ENCODE assay signal across 9 mouse cellular contexts in the genomic region with DNA sequence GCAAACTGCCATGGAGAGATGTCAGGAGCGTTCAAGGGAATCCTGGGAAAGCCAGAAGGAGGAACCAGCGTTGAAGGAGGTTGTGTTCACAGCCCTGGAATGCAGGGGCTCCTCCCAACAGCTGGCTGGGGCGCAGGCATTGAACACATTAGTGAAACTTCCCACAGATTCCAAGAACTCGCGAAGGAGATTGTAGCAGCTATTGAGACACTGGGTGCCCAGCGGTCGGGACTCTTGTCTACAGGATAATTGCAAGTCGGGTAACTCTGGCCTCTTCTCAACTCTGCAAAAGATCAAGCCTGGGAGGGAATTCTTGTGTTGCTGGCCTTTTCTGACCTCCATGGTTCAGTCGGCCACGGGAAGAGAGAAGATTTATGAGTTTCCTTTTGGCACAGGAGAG.
DNase-seq lines count a peak whose midpoint lies in the region; ATAC-seq and TF ChIP-seq lines count a peak whose summit lies in the region.
"Had no signal": no experiment of that assay in that cellular context is flagged by ENCODE, and none has a peak within 500 bp of the region (broad histone marks: within the 10 kb centered on the region; RNA-seq: fewer than 3 reads in every experiment).

No protein-coding gene starts in this region.

- no peak overlapping the region for H3K4me3 ChIP-seq in liver, adult 2 months (ENCODE audit: insufficient read depth, low read depth, low read length)
- no peak overlapping the region for H3K4me3 ChIP-seq in liver, postnatal 0 days (ENCODE audit: low read depth, low read length)
- H3K4me3 ChIP-seq in heart, embryonic 15.5 days = no peak overlapping the region
- no peak overlapping the region for H3K4me3 ChIP-seq in limb, embryonic 14.5 days (replicated peaks; ENCODE audit: low read length)
- no peak overlapping the region for H3K4me3 ChIP-seq in stomach, postnatal 0 days (ENCODE audit: low read depth, low read length)

- H3K27ac ChIP-seq in liver, adult 2 months (replicated peaks; ENCODE audit: insufficient read depth, low read depth, low read length) = no peak overlapping the region
- H3K27ac ChIP-seq in liver, postnatal 0 days (ENCODE audit: low read depth) = no peak overlapping the region
- peak overlapping the region; percentile 69 for H3K27ac ChIP-seq in heart, embryonic 15.5 days
- H3K27ac ChIP-seq in limb, embryonic 14.5 days (replicated peaks; ENCODE audit: low read depth, low read length) = no peak overlapping the region; the same call in 1 of the 2 replicates
- H3K27ac ChIP-seq in stomach, postnatal 0 days (replicated peaks) = peak overlapping the region; percentile 49

- no peak for TF ChIP-seq CTCF in liver, adult 2 months (IDR thresholded peaks at IDR 0.05; ENCODE audit: low read depth, low read length)
- TF ChIP-seq CTCF in liver, postnatal 0 days (IDR thresholded peaks at IDR 0.05; ENCODE audit: low read depth) = no peak
- no peak for TF ChIP-seq CTCF in stomach, postnatal 0 days (IDR thresholded peaks at IDR 0.05; ENCODE audit: low read depth)

- H3K4me2 ChIP-seq in liver, postnatal 0 days (ENCODE audit: low read depth, low read length) = no peak overlapping the region
- no peak overlapping the region for H3K4me2 ChIP-seq in heart, embryonic 15.5 days
- no peak overlapping the region for H3K4me2 ChIP-seq in limb, embryonic 14.5 days (replicated peaks; ENCODE audit: low read depth, low read length, severe bottlenecking)
- no peak overlapping the region for H3K4me2 ChIP-seq in stomach, postnatal 0 days (replicated peaks; ENCODE audit: low read depth)

- no peak for TF ChIP-seq POLR2A in liver, adult 2 months (IDR thresholded peaks at IDR 0.05; ENCODE audit: extremely low read depth, insufficient read depth, low read length)
- no peak for TF ChIP-seq POLR2A in limb, embryonic 14.5 days (IDR thresholded peaks at IDR 0.05; ENCODE audit: borderline replicate concordance, extremely low read depth, insufficient read depth, insufficient read length)

- H3K9me3 ChIP-seq in liver, postnatal 0 days (ENCODE audit: low read length) = no peaks in the 10 kb centered on the region
- no peaks in the 10 kb centered on the region for H3K9me3 ChIP-seq in heart, embryonic 15.5 days (replicated peaks)
- H3K9me3 ChIP-seq in limb, embryonic 14.5 days (ENCODE audit: control insufficient read depth, low read length) = no peaks in the 10 kb centered on the region
- no peaks in the 10 kb centered on the region for H3K9me3 ChIP-seq in stomach, postnatal 0 days (ENCODE audit: control insufficient read depth, low read length)

- WGBS in liver, adult 2 months = 45% methylated on average over 10 of the region's 10 CpGs
- 39% methylated on average over 10 of the region's 10 CpGs for WGBS in liver, postnatal 0 days (ENCODE audit: insufficient replicate concordance)
- WGBS in heart, embryonic 15.5 days = 51% methylated on average over 10 of the region's 10 CpGs
- WGBS in limb, embryonic 14.5 days = 19% methylated on average over 10 of the region's 10 CpGs
- 7% methylated on average over 10 of the region's 10 CpGs for WGBS in stomach, postnatal 0 days

- no peaks in the 10 kb centered on the region for H3K4me1 ChIP-seq in liver, adult 2 months (ENCODE audit: control insufficient read depth, insufficient read depth, low read length)
- H3K4me1 ChIP-seq in liver, postnatal 0 days (ENCODE audit: insufficient read depth) = no peaks in the 10 kb centered on the region
- H3K4me1 ChIP-seq in heart, embryonic 15.5 days (replicated peaks) = peaks cover 7% of the 10 kb centered on the region
- peaks cover 12% of the 10 kb centered on the region for H3K4me1 ChIP-seq in limb, embryonic 14.5 days (ENCODE audit: control insufficient read depth, insufficient read depth, low read length)
- H3K4me1 ChIP-seq in stomach, postnatal 0 days (replicated peaks; ENCODE audit: control insufficient read depth, insufficient read depth) = no peaks in the 10 kb centered on the region

- H3K79me2 ChIP-seq in liver, adult 2 months (ENCODE audit: control insufficient read depth, insufficient read depth, low read length) = no peaks in the 10 kb centered on the region

- ATAC-seq in liver, postnatal 0 days = no peak
- ATAC-seq in heart, embryonic 15.5 days (replicated peaks; ENCODE audit: insufficient number of reproducible peaks, insufficient read depth, low FRiP score, low read depth) = no peak
- peak; percentile 47; the same call in 1 of the 2 replicates for ATAC-seq in limb, embryonic 14.5 days (ENCODE audit: low FRiP score, low read depth)
- no peak; the same call in 1 of the 2 replicates for ATAC-seq in stomach, postnatal 0 days (ENCODE audit: low FRiP score, low TSS enrichment)
- ATAC-seq in megakaryocyte-erythroid progenitor cell, adult 5-6 weeks (replicated peaks; ENCODE audit: low FRiP score, low TSS enrichment, poor library complexity, severe bottlenecking) = no peak
- ATAC-seq: forebrain, embryonic 16.5 days had no signal

- TF ChIP-seq EP300 in liver, postnatal 0 days (IDR thresholded peaks at IDR 0.05; ENCODE audit: low read depth) = no peak
- TF ChIP-seq EP300 in stomach, postnatal 0 days (optimal IDR thresholded peaks at IDR 0.05) = no peak

- no peaks in the 10 kb centered on the region for H3K36me3 ChIP-seq in liver, adult 2 months (ENCODE audit: control insufficient read depth, insufficient read depth, low read length)
- H3K36me3 ChIP-seq in liver, postnatal 0 days (replicated peaks; ENCODE audit: insufficient read depth, low read length) = no peaks in the 10 kb centered on the region
- no peaks in the 10 kb centered on the region for H3K36me3 ChIP-seq in heart, embryonic 15.5 days
- H3K36me3 ChIP-seq in limb, embryonic 14.5 days (ENCODE audit: control insufficient read depth, insufficient read depth, low read length) = no peaks in the 10 kb centered on the region
- no peaks in the 10 kb centered on the region for H3K36me3 ChIP-seq in stomach, postnatal 0 days (ENCODE audit: control insufficient read depth, insufficient read depth, low read length)

- H3K27me3 ChIP-seq in liver, adult 2 months (ENCODE audit: control insufficient read depth, insufficient read depth, low read length) = no peaks in the 10 kb centered on the region
- no peaks in the 10 kb centered on the region for H3K27me3 ChIP-seq in liver, postnatal 0 days (ENCODE audit: insufficient read depth, low read length)
- no peaks in the 10 kb centered on the region for H3K27me3 ChIP-seq in heart, embryonic 15.5 days
- H3K27me3 ChIP-seq in limb, embryonic 14.5 days (ENCODE audit: control insufficient read depth, insufficient read depth, low read length) = no peaks in the 10 kb centered on the region
- no peaks in the 10 kb centered on the region for H3K27me3 ChIP-seq in stomach, postnatal 0 days (ENCODE audit: control insufficient read depth, insufficient read depth, low read length)

- DNase-seq in liver, adult 2 months (ENCODE audit: extremely low read depth, low read depth, low spot score) = peak; percentile 28
- no peak for DNase-seq in liver, postnatal 0 days
- peak; percentile 38 for DNase-seq in limb, embryonic 14.5 days (ENCODE audit: low spot score)
- DNase-seq in stomach, postnatal 0 days (ENCODE audit: low spot score) = peak; percentile 34
- no peak for DNase-seq in cerebellum, adult 11-12 months
- no peak for DNase-seq in right cerebral cortex, adult 18-20 months

- H3K9ac ChIP-seq in liver, adult 2 months (ENCODE audit: low read depth, low read length) = no peak overlapping the region
- H3K9ac ChIP-seq in liver, postnatal 0 days (replicated peaks) = no peak overlapping the region
- no peak overlapping the region for H3K9ac ChIP-seq in heart, embryonic 15.5 days
- no peak overlapping the region for H3K9ac ChIP-seq in limb, embryonic 14.5 days (ENCODE audit: low read depth, low read length, severe bottlenecking)
- no peak overlapping the region for H3K9ac ChIP-seq in stomach, postnatal 0 days (ENCODE audit: low read length)

Comparison
In these comparisons a context has a peak if more than half of its experiments do, and no peak if none do; other contexts are left out.
1. DNase-seq: peak in liver, adult 2 months (single experiment), limb, embryonic 14.5 days (single experiment) and stomach, postnatal 0 days (single experiment); none in liver, postnatal 0 days (single experiment), cerebellum, adult 11-12 months (single experiment) and right cerebral cortex, adult 18-20 months (single experiment).
2. H3K27ac ChIP-seq: peak in heart, embryonic 15.5 days (single experiment) and stomach, postnatal 0 days (single experiment); none in liver, adult 2 months (single experiment), liver, postnatal 0 days (single experiment) and limb, embryonic 14.5 days (single experiment).